Mouse (Mus musculus) liver, adult 2 months (tissue): ENCODE measurements around the gene Chd3.

Source experiments
- CTCF ChIP-seq: fragments of 200-500 bp; IDR thresholded peaks from 2 replicates; pipeline ENCODE4 v1.5.1; 2011; ENCODE audit warnings: low read depth, low read length, control low read depth
- POLR2A ChIP-seq: fragments of 200-500 bp; IDR thresholded peaks from 2 replicates; pipeline ENCODE4 v1.6.1; 2011; ENCODE audit warnings: low read length, control low read depth; ENCODE audit not compliant: insufficient read depth; ENCODE audit errors: extremely low read depth

- TF ChIP-seq POLR2A: no peak
- no peak for TF ChIP-seq CTCF
Measured at GRCm38 (mm10) chr11:69407724-69408004, 38.5 kb upstream of the Chd3 start.
